Mouse (Mus musculus): ENCODE data around the gene Osbpl3. TPM values are rescaled to one million over a fixed set of nuclear protein-coding genes. Genes with fewer than 3 reads are reported as not detected.

Gene Osbpl3
- polyA plus RNA-seq, 1 experiment, result 4.1 TPM

- TF ChIP-seq POLR2A (IDR thresholded peaks at IDR 0.05; ENCODE audit: borderline replicate concordance, extremely low read depth, low read depth, low read length) (no peak), CTCF (IDR thresholded peaks at IDR 0.05; ENCODE audit: insufficient read depth, low read length) (no peak)
Measured at GRCm38 (mm10) chr6:50395641-50396312, 60.2 kb downstream of the Osbpl3 start.

GRCm38 (mm10) chr6:50394432-50394831 is 61.6 kb downstream of the Osbpl3 start:
- WGBS, result 54% methylated on average over 3 of the region's 3 CpGs

More at GRCm38 (mm10) chr6:50395641-50396312, 60.2 kb downstream of the Osbpl3 start:
- Histone ChIP-seq H3K4me3 (replicated peaks; ENCODE audit: extremely low read depth, low read depth, low read length) (no peak overlapping the region), H3K4me1 (ENCODE audit: control insufficient read depth, insufficient read depth, low read length) (no peaks in the 10 kb centered on the region; the same call in 1 of the 2 replicates)
- WGBS, result 66% methylated on average over 7 of the region's 7 CpGs
- no peak for DNase-seq

GRCm38 (mm10) chr6:50393960-50394359 is 62.0 kb downstream of the Osbpl3 start:
- TF ChIP-seq CTCF (IDR thresholded peaks at IDR 0.05; ENCODE audit: insufficient read depth, low read length), result no peak
- no peak for TF ChIP-seq POLR2A (IDR thresholded peaks at IDR 0.05; ENCODE audit: borderline replicate concordance, extremely low read depth, low read depth, low read length)
- WGBS, result 82% methylated on average over 8 of the region's 8 CpGs
- peaks cover 2% of the 10 kb centered on the region; the same call in 1 of the 2 replicates for H3K4me1 ChIP-seq (ENCODE audit: control insufficient read depth, insufficient read depth, low read length)
- no peak overlapping the region for H3K4me3 ChIP-seq (replicated peaks; ENCODE audit: extremely low read depth, low read depth, low read length)
- DNase-seq, result no peak

More at GRCm38 (mm10) chr6:50394432-50394831, 61.6 kb downstream of the Osbpl3 start:
- TF ChIP-seq CTCF (IDR thresholded peaks at IDR 0.05; ENCODE audit: insufficient read depth, low read length) (no peak), POLR2A (IDR thresholded peaks at IDR 0.05; ENCODE audit: borderline replicate concordance, extremely low read depth, low read depth, low read length) (no peak)
- no peak overlapping the region for H3K4me3 ChIP-seq (replicated peaks; ENCODE audit: extremely low read depth, low read depth, low read length)
- DNase-seq, result no peak
- H3K4me1 ChIP-seq (ENCODE audit: control insufficient read depth, insufficient read depth, low read length), result peaks cover 2% of the 10 kb centered on the region; the same call in 1 of the 2 replicates

- no peak for TF ChIP-seq CTCF (IDR thresholded peaks at IDR 0.05; ENCODE audit: insufficient read depth, low read length)
- no peak for TF ChIP-seq POLR2A (IDR thresholded peaks at IDR 0.05; ENCODE audit: borderline replicate concordance, extremely low read depth, low read depth, low read length)
- Histone ChIP-seq H3K4me3 (replicated peaks; ENCODE audit: extremely low read depth, low read depth, low read length) (no peak overlapping the region), H3K4me1 (ENCODE audit: control insufficient read depth, insufficient read depth, low read length) (peaks cover 2% of the 10 kb centered on the region; the same call in 1 of the 2 replicates)
- 86% methylated on average over 3 of the region's 3 CpGs for WGBS
- no peak for DNase-seq
Measured at GRCm38 (mm10) chr6:50391951-50392350, 64.0 kb downstream of the Osbpl3 start.

GRCm38 (mm10) chr6:50390313-50390712 is 65.7 kb downstream of the Osbpl3 start:
- no peak for TF ChIP-seq POLR2A (IDR thresholded peaks at IDR 0.05; ENCODE audit: borderline replicate concordance, extremely low read depth, low read depth, low read length)
- no peak for TF ChIP-seq CTCF (IDR thresholded peaks at IDR 0.05; ENCODE audit: insufficient read depth, low read length)
- no peak for DNase-seq
- WGBS, result 61% methylated on average over 5 of the region's 5 CpGs
- peaks cover 2% of the 10 kb centered on the region; the same call in 1 of the 2 replicates for H3K4me1 ChIP-seq (ENCODE audit: control insufficient read depth, insufficient read depth, low read length)
- no peak overlapping the region for H3K4me3 ChIP-seq (replicated peaks; ENCODE audit: extremely low read depth, low read depth, low read length)

- no peak for TF ChIP-seq POLR2A (IDR thresholded peaks at IDR 0.05; ENCODE audit: borderline replicate concordance, extremely low read depth, low read depth, low read length)
- no peak for TF ChIP-seq CTCF (IDR thresholded peaks at IDR 0.05; ENCODE audit: insufficient read depth, low read length)
- Histone ChIP-seq H3K4me3 (replicated peaks; ENCODE audit: extremely low read depth, low read depth, low read length) (no peak overlapping the region), H3K4me1 (ENCODE audit: control insufficient read depth, insufficient read depth, low read length) (peaks cover 4% of the 10 kb centered on the region; the same call in 1 of the 2 replicates)
- no peak for DNase-seq
- WGBS, result 52% methylated on average over 5 of the region's 5 CpGs
Measured at GRCm38 (mm10) chr6:50387629-50388028, 68.4 kb downstream of the Osbpl3 start.

- TF ChIP-seq CTCF (IDR thresholded peaks at IDR 0.05; ENCODE audit: insufficient read depth, low read length) (no peak), POLR2A (IDR thresholded peaks at IDR 0.05; ENCODE audit: borderline replicate concordance, extremely low read depth, low read depth, low read length) (no peak)
- no peak for DNase-seq
- H3K4me3 ChIP-seq (replicated peaks; ENCODE audit: extremely low read depth, low read depth, low read length), result no peak overlapping the region
- WGBS, result 82% methylated on average over 4 of the region's 4 CpGs
- H3K4me1 ChIP-seq (ENCODE audit: control insufficient read depth, insufficient read depth, low read length), result peaks cover 4% of the 10 kb centered on the region; the same call in 1 of the 2 replicates
Measured at GRCm38 (mm10) chr6:50386497-50386896, 69.5 kb downstream of the Osbpl3 start.

GRCm38 (mm10) chr6:50385451-50386013 is 70.5 kb downstream of the Osbpl3 start:
- Histone ChIP-seq H3K4me3 (replicated peaks; ENCODE audit: extremely low read depth, low read depth, low read length) (no peak overlapping the region), H3K4me1 (ENCODE audit: control insufficient read depth, insufficient read depth, low read length) (peaks cover 4% of the 10 kb centered on the region; the same call in 1 of the 2 replicates)
- 81% methylated on average over 8 of the region's 8 CpGs for WGBS
- TF ChIP-seq CTCF (IDR thresholded peaks at IDR 0.05; ENCODE audit: insufficient read depth, low read length) (no peak), POLR2A (IDR thresholded peaks at IDR 0.05; ENCODE audit: borderline replicate concordance, extremely low read depth, low read depth, low read length) (no peak)
- no peak for DNase-seq

- 65% methylated on average over 7 of the region's 7 CpGs for WGBS
- Histone ChIP-seq H3K4me1 (ENCODE audit: control insufficient read depth, insufficient read depth, low read length) (peaks cover 8% of the 10 kb centered on the region), H3K4me3 (replicated peaks; ENCODE audit: extremely low read depth, low read depth, low read length) (no peak overlapping the region)
- no peak for TF ChIP-seq POLR2A (IDR thresholded peaks at IDR 0.05; ENCODE audit: borderline replicate concordance, extremely low read depth, low read depth, low read length)
- TF ChIP-seq CTCF (IDR thresholded peaks at IDR 0.05; ENCODE audit: insufficient read depth, low read length), result no peak
- no peak for DNase-seq
Measured at GRCm38 (mm10) chr6:50382711-50383110, 73.3 kb downstream of the Osbpl3 start.

Data from lung, adult 2 months (tissue).